Mouse (Mus musculus) mesoderm, embryonic 11.5 days (tissue): ENCODE measurements around the gene Sowaha.

Experiments
- DNase-seq: peaks from one replicate; pipeline ENCODE4 v3.0.0-alpha.2; 2012; ENCODE audit warnings: low read depth, low spot score

Sowaha gene

GRCm38 (mm10) chr11:53479783-53480301, at the start of gene Sowaha, which contains the start of gene Gm9945:
Gene Sowaha, minus strand, starts transcription at chr11:53480274.
Gene Gm9945, plus strand, starts transcription at chr11:53480166.
- DNase-seq, result no peak

GRCm38 (mm10) chr11:53529253-53529557, 49.1 kb upstream of the Sowaha start:
- no peak for DNase-seq

DNA sequence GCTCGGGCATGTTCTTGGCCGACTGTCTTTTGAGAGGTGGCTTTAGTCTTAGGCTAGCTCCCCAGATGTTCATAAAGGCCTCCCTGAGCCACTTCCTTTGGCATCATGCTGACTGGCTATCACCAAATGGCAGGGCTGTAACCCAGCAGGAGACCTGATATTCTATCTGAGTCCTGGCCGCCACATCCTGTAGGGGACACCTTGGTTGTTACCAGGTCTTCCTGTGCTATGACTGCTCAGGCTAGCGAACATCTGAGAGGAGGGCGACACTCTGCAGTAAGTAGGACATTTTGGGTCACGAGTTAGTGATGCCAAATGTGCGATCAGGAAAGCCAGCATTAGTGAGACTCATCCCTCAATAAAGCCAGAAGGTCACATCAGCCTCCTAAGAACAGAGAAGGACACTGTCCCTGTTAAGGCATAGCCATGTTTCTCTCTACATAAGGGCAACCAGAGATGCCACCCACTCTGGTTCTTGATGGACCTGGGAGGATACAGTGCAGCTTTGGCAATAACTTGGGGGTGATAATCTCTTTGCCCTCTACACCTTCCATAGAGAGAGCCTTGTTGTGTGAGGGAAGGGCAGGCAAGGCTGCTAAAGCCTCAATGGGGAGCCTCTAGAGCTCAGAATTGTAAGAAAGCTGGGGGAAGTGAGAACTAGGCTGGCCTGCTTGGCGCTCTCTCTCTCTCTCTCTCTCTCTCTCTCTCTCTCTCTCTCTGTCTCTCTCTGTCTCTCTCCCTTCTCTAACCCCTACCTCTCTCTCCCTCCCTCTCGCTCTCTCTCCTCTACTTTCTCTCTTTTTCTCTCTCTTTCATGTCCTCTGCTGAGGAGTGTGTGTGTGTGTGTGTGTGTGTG, 48.6 kb upstream of the Sowaha start:
- no peak for DNase-seq

DNA sequence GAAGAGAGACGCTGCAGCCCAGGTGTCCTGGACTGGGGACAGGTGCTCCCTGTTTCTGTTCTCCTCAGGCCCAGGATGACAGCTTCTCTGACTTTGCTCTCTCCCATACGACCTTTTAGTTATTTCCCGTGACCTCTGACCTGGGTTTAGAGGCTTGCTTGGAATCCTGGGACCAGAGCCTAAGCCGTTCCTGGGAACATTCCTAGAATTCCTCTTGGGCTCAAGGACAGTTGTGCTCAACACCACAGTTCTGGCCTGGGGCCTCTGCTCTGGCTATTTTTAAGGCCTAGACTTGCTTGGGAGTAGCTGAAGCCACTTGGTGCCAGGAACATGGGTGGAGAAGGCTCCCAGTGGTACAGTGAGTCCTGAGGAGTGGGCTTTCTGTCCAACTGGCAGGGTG, 45.4 kb upstream of the Sowaha start:
- DNase-seq, result peak; percentile 75

DNA sequence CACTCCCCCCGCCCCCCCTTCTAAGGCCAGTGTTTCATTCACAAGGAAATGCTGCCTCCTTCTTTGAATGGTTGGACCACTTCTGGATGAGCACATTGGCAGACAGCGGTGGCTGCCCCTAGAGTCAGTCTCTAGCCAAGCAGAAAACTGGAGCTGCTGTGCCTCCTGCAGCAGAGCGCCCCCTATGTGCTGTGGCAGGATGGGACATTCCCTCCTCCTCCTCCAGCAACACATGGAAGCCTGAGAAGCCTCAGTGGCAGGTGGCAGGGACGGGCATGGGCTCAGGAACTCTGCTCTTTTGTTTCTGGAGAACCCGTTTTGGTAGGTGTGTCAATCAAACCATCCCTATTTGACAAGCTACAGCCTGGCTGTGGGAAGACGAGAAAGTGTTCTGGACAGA, 44.8 kb upstream of the Sowaha start:
- no peak for DNase-seq

DNA sequence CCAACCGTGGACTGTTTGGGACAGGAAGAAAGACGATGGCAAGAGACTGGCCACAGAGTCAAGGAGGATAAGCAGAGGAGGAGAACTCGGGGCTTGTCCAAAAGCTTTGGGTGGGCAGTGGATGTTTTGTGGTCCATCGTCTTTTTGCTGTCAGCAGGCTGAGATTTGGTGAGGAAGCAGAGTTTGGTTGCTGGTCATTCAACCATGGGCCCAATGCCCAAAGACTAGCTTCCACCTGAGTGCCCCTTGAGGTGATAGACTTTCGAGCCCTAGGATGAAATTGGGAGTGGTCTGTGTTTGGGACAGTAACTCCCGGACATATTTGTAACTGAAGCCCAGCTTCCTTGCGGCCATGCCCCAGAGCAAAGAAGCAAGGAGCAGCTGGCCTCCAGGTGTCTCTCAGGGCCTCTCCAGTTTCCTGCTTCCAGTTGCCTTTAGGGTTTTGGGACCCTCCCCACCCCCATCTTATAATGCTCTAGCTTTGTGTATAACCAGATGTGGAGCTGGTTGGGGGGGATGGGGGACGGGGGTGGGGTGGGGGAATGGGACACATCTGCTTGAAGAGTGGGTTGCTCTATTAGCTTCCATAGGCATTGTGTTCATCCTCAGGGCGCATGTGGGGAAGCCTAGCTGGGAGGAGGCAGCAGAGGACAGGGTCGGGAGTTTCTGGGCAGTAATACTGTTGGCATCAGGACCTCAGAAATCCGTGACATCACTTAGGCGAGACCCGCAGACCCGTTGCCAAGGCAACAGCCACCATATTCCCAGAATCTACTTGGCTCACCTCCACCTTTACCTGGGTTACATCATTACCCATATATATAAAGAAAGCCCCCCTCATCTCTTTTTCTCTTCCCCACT, 43.7 kb upstream of the Sowaha start:
- DNase-seq, result peak; percentile 52

DNA sequence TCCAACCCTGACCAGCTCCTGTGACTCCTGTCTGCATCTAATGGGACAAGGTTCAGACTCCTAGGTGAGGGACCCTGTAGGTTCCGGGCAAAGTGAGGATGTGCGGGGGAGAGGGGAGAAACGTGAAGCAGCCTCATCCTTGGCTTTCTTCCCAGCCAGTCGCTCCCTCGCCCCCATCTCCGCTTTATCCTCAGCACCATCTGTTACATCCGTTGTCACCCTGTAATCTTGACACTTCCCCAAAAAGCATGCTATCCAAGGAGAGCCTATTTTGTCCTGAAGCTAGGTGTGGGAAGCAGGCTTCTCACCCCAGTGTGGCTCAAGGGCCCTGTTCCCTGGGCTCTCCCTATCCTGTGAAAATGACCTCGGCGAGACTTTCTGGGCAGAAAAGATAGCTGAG, 42.9 kb upstream of the Sowaha start:
- DNase-seq, result no peak

DNA sequence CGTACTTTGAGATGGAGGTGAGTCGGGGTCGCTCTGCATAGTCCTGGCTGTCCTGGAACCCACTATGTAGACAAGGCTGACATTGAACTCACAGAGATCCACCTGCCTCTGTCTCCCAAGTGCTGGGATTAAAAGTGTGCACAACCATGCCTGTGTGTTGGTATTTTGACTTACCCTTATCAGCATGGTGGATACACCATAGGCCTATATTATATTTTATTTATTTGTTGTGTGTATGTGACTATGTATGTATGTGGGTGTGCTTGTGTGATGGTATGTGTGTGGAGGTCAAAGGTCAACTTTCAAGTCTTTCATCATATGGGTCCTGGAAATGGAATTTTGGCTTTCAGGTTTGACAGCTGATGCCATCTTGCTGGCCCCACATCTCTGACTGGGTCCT, 42.3 kb upstream of the Sowaha start:
- no peak for DNase-seq

DNA sequence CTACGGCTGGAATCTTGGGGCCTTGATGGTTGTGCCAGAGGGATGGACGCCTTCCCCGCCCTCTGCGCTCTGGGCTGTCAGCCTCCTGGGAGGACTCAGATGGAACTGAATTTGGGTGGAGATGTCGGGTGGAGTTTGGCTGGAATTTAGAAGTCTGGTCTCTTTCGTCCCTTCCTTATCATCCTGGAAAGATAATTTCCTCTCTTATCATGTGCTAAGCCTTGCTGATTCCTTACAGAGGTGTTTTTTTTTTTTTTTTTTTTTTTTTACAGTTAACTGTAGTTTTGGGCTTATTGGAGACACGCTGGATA, 41.7 kb upstream of the Sowaha start:
- no peak for DNase-seq

DNA sequence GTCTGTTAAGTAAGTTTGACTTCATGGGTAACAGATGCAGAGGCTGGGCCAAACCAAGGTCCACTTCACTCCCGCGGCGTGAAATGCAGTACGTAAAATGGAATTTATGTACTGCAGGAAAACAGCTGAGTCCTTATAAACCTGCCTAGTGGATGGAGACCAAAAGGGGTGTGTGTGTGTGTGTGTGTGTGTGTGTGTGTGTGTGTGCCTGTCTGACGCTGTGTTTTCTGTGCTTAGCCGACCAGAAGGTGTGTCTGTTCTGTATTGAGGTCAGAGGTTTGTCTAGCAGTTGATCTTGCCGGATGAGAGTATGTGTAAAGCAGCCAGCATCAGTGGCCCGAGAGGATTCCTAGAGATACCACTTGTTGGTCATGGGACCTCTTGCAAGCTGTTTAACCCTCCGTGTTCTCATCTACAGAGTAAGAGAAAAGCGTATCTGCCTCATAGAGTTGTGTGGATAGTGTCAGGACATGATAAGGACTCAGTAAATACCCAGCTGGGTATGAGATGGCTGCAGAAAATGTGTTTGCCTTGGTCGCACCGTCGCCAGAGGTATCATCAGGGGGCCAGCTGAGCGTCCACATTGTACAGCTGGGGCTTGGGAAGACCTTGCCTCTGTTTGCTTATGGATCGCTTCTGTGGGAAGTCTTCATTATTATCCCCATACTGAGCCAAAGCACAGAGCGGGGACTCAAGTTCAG, 41.2 kb upstream of the Sowaha start:
- no peak for DNase-seq

DNA sequence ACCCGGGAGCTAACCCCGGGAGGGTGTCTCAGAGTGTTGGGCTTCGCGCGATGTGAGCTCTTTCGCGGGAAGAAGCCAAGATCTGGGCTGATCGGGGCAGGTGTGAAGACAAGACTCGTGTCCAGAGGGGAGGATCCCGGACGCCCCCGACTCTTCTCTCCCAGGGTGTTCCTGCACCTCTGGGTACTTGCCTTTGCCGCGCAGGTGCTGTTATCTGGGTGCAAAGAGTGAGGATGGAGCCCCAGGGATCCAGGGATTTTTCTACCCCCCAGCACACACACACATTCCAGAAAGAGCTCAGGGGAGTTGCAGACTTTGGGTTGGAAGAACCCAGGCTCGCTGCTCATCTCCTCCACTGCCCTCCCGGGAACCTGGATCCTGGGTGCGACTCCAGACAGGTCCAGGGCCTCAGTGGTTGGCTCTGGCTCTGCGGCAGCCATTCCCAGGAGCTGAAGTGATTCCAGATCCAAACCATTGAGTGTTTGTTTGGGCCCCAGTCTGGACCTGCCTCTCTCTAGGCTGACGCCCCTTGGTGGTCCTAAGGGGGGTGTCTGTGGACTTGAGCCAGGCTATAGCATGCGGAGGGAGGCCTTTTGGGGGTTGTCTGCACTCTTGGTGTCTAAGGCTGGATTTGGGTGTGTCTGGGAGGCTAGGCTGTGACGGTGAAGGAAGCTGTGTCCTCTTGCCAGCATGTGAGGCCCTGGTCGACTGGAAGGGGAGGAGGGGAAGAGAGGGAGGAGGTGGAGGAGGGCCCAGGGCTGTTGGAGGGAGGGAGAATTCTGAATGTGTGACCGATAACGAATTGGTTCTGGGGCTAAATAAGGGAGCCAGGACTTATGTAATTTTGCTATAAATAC, 40.3 kb upstream of the Sowaha start:
- no peak for DNase-seq

DNA sequence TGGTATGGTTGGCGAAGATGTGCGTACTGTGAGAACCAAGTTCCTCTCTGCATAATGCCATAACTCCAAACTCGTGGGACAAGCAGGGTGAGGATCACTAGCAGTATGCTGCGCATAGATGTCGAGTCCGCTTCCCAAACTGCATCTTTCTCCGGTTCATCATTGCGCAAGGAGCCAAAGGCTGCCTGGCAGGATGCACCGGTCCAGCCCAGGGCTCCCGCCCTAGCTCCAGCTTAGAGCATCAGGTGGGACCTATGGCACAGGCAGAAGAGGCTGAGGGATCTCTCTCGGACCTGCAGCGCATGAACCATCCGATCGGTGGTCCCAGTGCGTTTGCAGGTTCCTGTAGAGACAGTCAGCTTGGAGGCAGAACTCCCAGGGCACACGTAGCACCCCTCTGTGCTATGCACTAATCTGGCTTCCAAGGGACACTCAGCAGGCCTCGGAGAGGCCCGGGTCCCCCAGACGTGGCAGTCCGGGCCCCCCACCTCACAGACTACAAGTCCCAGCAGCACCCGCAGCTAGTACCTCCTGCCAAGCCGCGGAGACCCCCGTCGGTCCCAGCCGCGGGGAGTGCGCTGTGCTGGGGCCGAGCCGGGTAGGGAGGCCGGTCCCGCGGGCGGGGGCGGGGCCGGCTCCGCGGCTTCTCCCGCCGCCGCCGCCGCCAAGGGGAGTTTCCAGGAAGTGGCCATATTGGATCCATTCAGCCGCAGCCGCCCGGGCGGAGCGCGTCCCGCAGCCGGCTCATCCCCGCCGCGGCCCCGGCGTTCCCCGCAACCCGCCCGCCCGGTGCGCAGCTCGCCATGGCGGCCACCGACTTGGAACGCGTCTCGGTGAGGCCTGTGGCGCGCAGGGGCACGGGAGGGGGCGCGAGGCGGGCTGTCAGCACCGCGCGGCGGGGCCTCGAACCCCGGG, 39.4 kb upstream of the Sowaha start, which contains the start of gene Sept8:
Gene Sept8 (plus strand): TSS at position 51 of the 915 bp plus-strand sequence.
- no peak for DNase-seq

GRCm38 (mm10) chr11:53518759-53519158, 38.7 kb upstream of the Sowaha start:
- no peak for DNase-seq

GRCm38 (mm10) chr11:53516775-53517627, 36.9 kb upstream of the Sowaha start:
- DNase-seq, result no peak

GRCm38 (mm10) chr11:53510351-53510750, 30.3 kb upstream of the Sowaha start:
- no peak for DNase-seq

GRCm38 (mm10) chr11:53508591-53508990, 28.5 kb upstream of the Sowaha start:
- DNase-seq, result no peak

- no peak for DNase-seq
Measured at GRCm38 (mm10) chr11:53508152-53508551, 28.1 kb upstream of the Sowaha start.

- no peak for DNase-seq
Measured at GRCm38 (mm10) chr11:53507098-53507805, 27.2 kb upstream of the Sowaha start.
